Mouse (Mus musculus) CH12.LX (cell line): ENCODE data around the gene Ccdc167. TPM values are rescaled to one million over a fixed set of nuclear protein-coding genes. Genes with fewer than 3 reads are reported as not detected.

Experiments
- DNase-seq: peaks from one replicate; pipeline ENCODE4 v3.0.0-alpha.2; 2013; ENCODE audit errors: extremely low read depth
- H3K27ac ChIP-seq: 2 replicates; pipeline ENCODE4 v1.5.1; 2012; ENCODE audit warnings: low read depth, mild to moderate bottlenecking, control low read depth, moderate library complexity; ENCODE audit not compliant: insufficient read depth
- H3K27me3 ChIP-seq: replicated peaks from 2 replicates; pipeline ENCODE3; 2012; ENCODE audit warnings: inconsistent platforms
- H3K36me3 ChIP-seq, 2 experiments: replicated peaks in 1 of 2; 2 replicates each; pipeline versions ENCODE3 to v1.6.1; 2012; ENCODE audit warnings: inconsistent platforms in 1 of 2, low read length in 1 of 2, mild to moderate bottlenecking in 1 of 2, mixed read lengths in 1 of 2, moderate library complexity in 1 of 2; ENCODE audit not compliant: control insufficient read depth in 1 of 2, insufficient read depth in 1 of 2
- H3K4me1 ChIP-seq, 2 experiments: 2 replicates each; pipeline ENCODE4 v1.6.1; 2012; ENCODE audit warnings: inconsistent platforms in 1 of 2, moderate library complexity in 1 of 2; ENCODE audit not compliant: insufficient read depth in 2 of 2, control insufficient read depth in 1 of 2
- H3K4me2 ChIP-seq: 2 replicates; pipeline ENCODE4 v1.6.1; 2012; ENCODE audit warnings: low read depth, mild to moderate bottlenecking, control low read depth; ENCODE audit not compliant: poor library complexity, insufficient read depth, severe bottlenecking
- H3K4me3 ChIP-seq, 3 experiments: fragments of 150-350 bp in 1 of 3; sonication (generic) in 1 of 3; replicated peaks in 1 of 3; 2 replicates each; pipeline versions ENCODE3 to v1.5.1; 2011 to 2012; ENCODE audit warnings: low read depth in 2 of 3, low read length in 2 of 3, mild to moderate bottlenecking in 2 of 3, moderate library complexity in 2 of 3, control low read depth in 1 of 3, improper control_type of control experiment in 1 of 3, inconsistent platforms in 1 of 3, mixed read lengths in 1 of 3; ENCODE audit not compliant: poor library complexity in 1 of 3
- H3K79me2 ChIP-seq: replicated peaks from 2 replicates; pipeline ENCODE4 v1.6.1; 2012; ENCODE audit warnings: mild to moderate bottlenecking, moderate library complexity; ENCODE audit not compliant: control insufficient read depth, poor library complexity, insufficient read depth, severe bottlenecking; ENCODE audit errors: extremely low read depth
- H3K9ac ChIP-seq: 2 replicates; pipeline ENCODE4 v1.6.1; 2012; ENCODE audit warnings: low read depth, mild to moderate bottlenecking, control low read depth, moderate library complexity; ENCODE audit not compliant: insufficient read depth
- H3K9me3 ChIP-seq: replicated peaks from 2 replicates; pipeline ENCODE3; 2012; ENCODE audit warnings: low read length, inconsistent platforms, mixed read lengths
- BHLHE40 ChIP-seq: IDR thresholded peaks from 2 replicates; pipeline ENCODE4 v1.6.1; 2011; ENCODE audit warnings: mild to moderate bottlenecking, low read depth, low read length, improper control_type of control experiment
- CHD1 ChIP-seq: IDR thresholded peaks from 2 replicates; pipeline ENCODE4 v1.6.1; 2012; ENCODE audit warnings: low read depth, low read length, improper control_type of control experiment, inconsistent platforms
- CTCF ChIP-seq, 2 experiments: IDR thresholded peaks in 1 of 2; conservative IDR thresholded peaks in 1 of 2; 2 replicates each; pipeline ENCODE4 v1.5.1; 2011 to 2012; ENCODE audit warnings: low read depth in 2 of 2, low read length in 2 of 2, improper control_type of control experiment in 1 of 2, inconsistent platforms in 1 of 2, mild to moderate bottlenecking in 1 of 2, moderate library complexity in 1 of 2
- E2F4 ChIP-seq: IDR thresholded peaks from 2 replicates; pipeline ENCODE4 v1.6.1; 2011; ENCODE audit warnings: low read depth, low read length, improper control_type of control experiment; ENCODE audit not compliant: insufficient replicate concordance
- ELF1 ChIP-seq: IDR thresholded peaks from 2 replicates; pipeline ENCODE4 v1.6.1; 2014; ENCODE audit warnings: low read depth, mild to moderate bottlenecking, inconsistent platforms, low read length, improper control_type of control experiment
- GABPA ChIP-seq: IDR thresholded peaks from 2 replicates; pipeline ENCODE4 v1.6.1; 2012; ENCODE audit warnings: low read depth, low read length, improper control_type of control experiment, inconsistent platforms; ENCODE audit not compliant: insufficient replicate concordance
- IRF4 ChIP-seq: IDR thresholded peaks from 2 replicates; pipeline ENCODE4 v1.6.1; 2014; ENCODE audit warnings: low read depth, mild to moderate bottlenecking, inconsistent platforms, low read length, improper control_type of control experiment
- JUN ChIP-seq: IDR thresholded peaks from 2 replicates; pipeline ENCODE4 v1.6.1; 2011; ENCODE audit warnings: low read depth, mild to moderate bottlenecking, low read length, improper control_type of control experiment, moderate library complexity; ENCODE audit not compliant: insufficient read depth
- JUND ChIP-seq: conservative IDR thresholded peaks from 2 replicates; pipeline ENCODE4 v1.6.1; 2011; ENCODE audit warnings: low read depth, low read length, improper control_type of control experiment
- KAT2A ChIP-seq: IDR thresholded peaks from 2 replicates; pipeline ENCODE4 v1.6.1; 2012; ENCODE audit warnings: low read length, improper control_type of control experiment, inconsistent platforms; ENCODE audit not compliant: insufficient replicate concordance
- MAX ChIP-seq: IDR thresholded peaks from 2 replicates; pipeline ENCODE4 v1.6.1; 2011; ENCODE audit warnings: low read length, improper control_type of control experiment
- MEF2A ChIP-seq: IDR thresholded peaks from 2 replicates; pipeline ENCODE4 v1.6.1; 2014; ENCODE audit warnings: low read depth, mild to moderate bottlenecking, inconsistent platforms, low read length, improper control_type of control experiment, borderline replicate concordance
- MXI1 ChIP-seq: IDR thresholded peaks from 2 replicates; pipeline ENCODE4 v1.6.1; 2011; ENCODE audit warnings: mild to moderate bottlenecking, low read depth, low read length, improper control_type of control experiment
- PAX5 ChIP-seq: IDR thresholded peaks from 2 replicates; pipeline ENCODE4 v1.6.1; 2012; ENCODE audit warnings: low read length, inconsistent platforms, mixed read lengths
- POLR2A ChIP-seq: IDR thresholded peaks from 2 replicates; pipeline ENCODE4 v1.6.1; 2011; ENCODE audit warnings: low read depth, mild to moderate bottlenecking, improper control_type of control experiment, low read length
- POLR2AphosphoS2 ChIP-seq: IDR thresholded peaks from 2 replicates; pipeline ENCODE4 v1.6.1; 2011; ENCODE audit warnings: low read depth, low read length, improper control_type of control experiment
- RAD21 ChIP-seq: IDR thresholded peaks from 2 replicates; pipeline ENCODE4 v1.6.1; 2011; ENCODE audit warnings: low read depth, mild to moderate bottlenecking, low read length, improper control_type of control experiment, moderate library complexity
- TBP ChIP-seq: conservative IDR thresholded peaks from 2 replicates; pipeline ENCODE4 v1.6.1; 2011; ENCODE audit warnings: low read depth, low read length, improper control_type of control experiment
- TCF12 ChIP-seq: IDR thresholded peaks from 2 replicates; pipeline ENCODE4 v1.6.1; 2014; ENCODE audit warnings: low read depth, mild to moderate bottlenecking, inconsistent platforms, low read length, improper control_type of control experiment
- USF1 ChIP-seq: IDR thresholded peaks from 2 replicates; pipeline ENCODE4 v1.6.1; 2014; ENCODE audit warnings: low read depth, mild to moderate bottlenecking, inconsistent platforms, low read length, improper control_type of control experiment
- ZKSCAN1 ChIP-seq: IDR thresholded peaks from 2 replicates; pipeline ENCODE4 v1.6.1; 2012; ENCODE audit warnings: low read depth, inconsistent platforms, low read length, improper control_type of control experiment, borderline replicate concordance
- dilution Hi-C: fragments of 300-500 bp; cut with MboI; formaldehyde crosslinking; loops from 2 replicates; pipeline ENCODE4 v1.14.3; 2020; ENCODE audit warnings: low sequenced_read_pairs; ENCODE audit not compliant: extremely low pct_unique_long_range_greater_than_20kb, extremely low pct_ligation_motif_present
- in situ Hi-C: fragments of 300-500 bp; cut with MboI; formaldehyde crosslinking; loops from 3 replicates; pipeline ENCODE4 v1.14.3; 2019; ENCODE audit warnings: low sequenced_read_pairs, low pct_ligation_motif_present, low pct_unique_long_range_greater_than_20kb, mixed read lengths
- polyA plus RNA-seq: library from polyadenylated mRNA; unstranded; fragments of >175 nt; gene quantifications from 2 replicates; pipeline ENCODE4 v1.2.1, GENCODE M21; 2012; ENCODE audit warnings: low read depth; ENCODE audit not compliant: insufficient read length
- total RNA-seq, 2 experiments: library from RNA; depleted of rRNA; stranded (reverse); fragments of 300-350 nt in 1 of 2; fragments of >200 nt in 1 of 2; gene quantifications; 2 replicates each; pipeline ENCODE4 v1.2.3; 2012 to 2014

Ccdc167 gene
- total and polyA plus RNA-seq, 3 experiments, result 8.8 to 18.7 (median 12.0) TPM

DNA sequence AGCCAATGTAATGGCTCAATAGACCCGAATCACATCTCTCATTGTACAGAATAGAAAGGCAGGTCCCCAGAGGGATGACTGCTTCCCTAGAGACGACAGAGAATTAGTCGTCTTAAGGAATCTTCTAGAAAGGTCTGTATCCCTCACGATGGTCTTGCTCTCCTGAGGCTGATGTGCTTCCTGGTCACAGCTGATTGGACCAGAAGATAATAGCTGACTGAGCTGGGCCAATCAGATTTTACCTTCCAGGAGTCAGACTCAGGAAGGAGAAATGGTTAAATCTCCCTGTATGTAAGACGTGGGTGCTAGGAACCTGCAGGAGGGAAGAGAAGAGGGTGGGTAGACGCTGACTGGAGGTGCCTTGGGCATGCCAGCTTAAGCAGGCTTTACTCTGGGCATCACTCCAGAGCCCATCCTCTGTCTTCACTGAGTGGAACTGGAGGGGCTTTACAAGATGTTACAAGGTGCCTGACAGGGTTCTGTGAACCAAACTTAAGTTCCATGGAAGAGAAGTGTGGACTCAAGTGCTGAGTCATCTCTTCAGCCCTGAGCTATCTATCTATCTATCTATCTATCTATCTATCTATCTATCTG lies 8.3 kb upstream of the Ccdc167 start:
- H3K79me2 ChIP-seq, result no peaks in the 10 kb centered on the region
- H3K4me2 ChIP-seq, result no peak overlapping the region
- DNase-seq, result no peak
- no peak overlapping the region for H3K27ac ChIP-seq
- H3K4me1 ChIP-seq, result peaks cover 15 to 37% of the 10 kb centered on the region in 2 experiments
- TF ChIP-seq IRF4 (no peak), TBP (peak; percentile 34; the same call in 1 of the 2 replicates), ELF1 (peak; percentile 70)
- no peaks in the 10 kb centered on the region for H3K36me3 ChIP-seq
- no peak overlapping the region for H3K9ac ChIP-seq
- dilution Hi-C loops (no loop called here), in situ Hi-C loops (no loop called here)
- H3K9me3 ChIP-seq, result peaks cover 5% of the 10 kb centered on the region
- no peaks in the 10 kb centered on the region for H3K27me3 ChIP-seq
- H3K4me3 ChIP-seq, result no peak overlapping the region

- no peak overlapping the region for H3K9ac ChIP-seq
- no peak overlapping the region for H3K4me3 ChIP-seq
- no peak overlapping the region for H3K4me2 ChIP-seq
- H3K27me3 ChIP-seq, result no peaks in the 10 kb centered on the region
- dilution Hi-C loops (no loop called here), in situ Hi-C loops (no loop called here)
- no peak overlapping the region for H3K27ac ChIP-seq
- no peak for TF ChIP-seq MAX
- no peak for TF ChIP-seq POLR2A
- no peak for TF ChIP-seq POLR2AphosphoS2
- TF ChIP-seq TCF12, result no peak
- no peak for TF ChIP-seq CTCF (conservative IDR thresholded peaks at IDR 0.05 in 1 of 2, IDR thresholded peaks at IDR 0.05 in 1 of 2; ENCODE audit: low read depth in 2 of 2, low read length in 2 of 2)
- TF ChIP-seq KAT2A, result no peak
- no peak for TF ChIP-seq MXI1
- TF ChIP-seq JUND, result no peak
- no peak for TF ChIP-seq ZKSCAN1
- no peak for TF ChIP-seq BHLHE40
- TF ChIP-seq CHD1, result no peak
- TF ChIP-seq ELF1, result no peak
- no peak for TF ChIP-seq JUN
- TF ChIP-seq USF1, result no peak
- TF ChIP-seq PAX5, result no peak
- no peak for TF ChIP-seq MEF2A
- no peak for TF ChIP-seq RAD21
- no peak for TF ChIP-seq E2F4
- no peak for TF ChIP-seq GABPA
- no peak for TF ChIP-seq TBP
- H3K4me1 ChIP-seq, result peaks cover 19 to 40% of the 10 kb centered on the region in 2 experiments
- no peaks in the 10 kb centered on the region for H3K79me2 ChIP-seq
- DNase-seq, result no peak
- no peaks in the 10 kb centered on the region for H3K36me3 ChIP-seq
- peaks cover 5% of the 10 kb centered on the region for H3K9me3 ChIP-seq
Observed at GRCm38 (mm10) chr17:29724610-29725009, 7.8 kb upstream of the Ccdc167 start.
